16 mouse cellular contexts compared by ENCODE assay signal in genomic region chr17:73694206-73694952, GRCm38 (mm10). TPM values are rescaled to one million over a fixed set of nuclear protein-coding genes. Genes with fewer than 3 reads are reported as not detected.
"Had no signal": no experiment of that assay in that cellular context is flagged by ENCODE, and none has a peak within 500 bp of the region (broad histone marks: within the 10 kb centered on the region; RNA-seq: fewer than 3 reads in every experiment).

No protein-coding gene starts in this region.

- H3K27me3 ChIP-seq: liver, embryonic 13.5 days had no signal

- H3K4me2 ChIP-seq: liver, embryonic 13.5 days; midbrain, embryonic 11.5 days had no signal

- DNase-seq: layer of hippocampus, adult 9-11 months; layer of hippocampus, postnatal 36 days; liver, embryonic 13.5 days; lung, adult 2 months; lung, postnatal 14 days; lung, postnatal 4 days; midbrain, embryonic 14.5 days; thymus, adult 18-20 months; thymus, postnatal 36 days had no signal

- ATAC-seq: inflammation-experienced regulatory T-cells, adult 6 months; intestine, embryonic 16.5 days had no signal

- H3K36me3 ChIP-seq: liver, embryonic 13.5 days had no signal

- H3K4me3 ChIP-seq: left cerebral cortex, adult 2 months; liver, embryonic 13.5 days had no signal

- H3K27ac ChIP-seq: left cerebral cortex, adult 2 months; liver, embryonic 13.5 days had no signal

- H3K4me1 ChIP-seq: liver, embryonic 13.5 days had no signal

- H3K9ac ChIP-seq: liver, embryonic 13.5 days had no signal

- H3K9me3 ChIP-seq: liver, embryonic 13.5 days had no signal

RNA-seq across cellular contexts. Expression of gene Galnt14, which starts 15.9 kb away (rescaled TPM):
- total RNA-seq: megakaryocyte progenitor cell, adult 5-6 weeks; megakaryocyte-erythroid progenitor cell, adult 5-6 weeks had no signal
- polyA plus RNA-seq: liver, embryonic 16.5 days; lung, adult 2 months had no signal
